Mouse (Mus musculus) adrenal gland, adult 8-10 months (tissue): ENCODE results near the gene Henmt1. TPM values are rescaled to one million over a fixed set of nuclear protein-coding genes. Genes with fewer than 3 reads are reported as not detected.

Experiments
- DNase-seq: peaks from one replicate; pipeline ENCODE4 v3.0.0; 2022
- total RNA-seq, 4 experiments: library from RNA; stranded (reverse); gene quantifications; 2 replicates each; pipeline ENCODE4 v1.2.4; 2022

Henmt1 gene
- total RNA-seq, 4 experiments from 2014 or later, result 0.17 TPM; not detected in 3

- DNase-seq, result no peak
Observed at GRCm38 (mm10) chr3:108940996-108941395, 1.3 kb downstream of the Henmt1 start.

- no peak for DNase-seq
Observed at GRCm38 (mm10) chr3:108957976-108958375, 18.3 kb downstream of the Henmt1 start.

GRCm38 (mm10) chr3:108959680-108960295 is 20.1 kb downstream of the Henmt1 start:
- no peak for DNase-seq

- DNase-seq, result no peak
Observed at GRCm38 (mm10) chr3:108961226-108961625, 21.6 kb downstream of the Henmt1 start.

- DNase-seq, result no peak
Observed at GRCm38 (mm10) chr3:108961655-108962054, 22.0 kb downstream of the Henmt1 start.

- DNase-seq, result no peak
Observed at GRCm38 (mm10) chr3:108963278-108963677, 23.6 kb downstream of the Henmt1 start.

GRCm38 (mm10) chr3:108963776-108964175 is 24.1 kb downstream of the Henmt1 start:
- no peak for DNase-seq

GRCm38 (mm10) chr3:108964361-108965044 is 24.8 kb downstream of the Henmt1 start:
- no peak for DNase-seq

GRCm38 (mm10) chr3:108966051-108966450 is 26.4 kb downstream of the Henmt1 start:
- DNase-seq, result no peak

GRCm38 (mm10) chr3:108973980-108974660 is 34.4 kb downstream of the Henmt1 start:
- DNase-seq, result no peak

- DNase-seq, result no peak
Observed at GRCm38 (mm10) chr3:108974920-108975485, 35.3 kb downstream of the Henmt1 start.

GRCm38 (mm10) chr3:108977340-108978030 is 37.8 kb downstream of the Henmt1 start:
- DNase-seq, result no peak

GRCm38 (mm10) chr3:108981946-108982345 is 42.3 kb downstream of the Henmt1 start:
- no peak for DNase-seq

- no peak for DNase-seq
Observed at GRCm38 (mm10) chr3:108983989-108984388, 44.3 kb downstream of the Henmt1 start.

GRCm38 (mm10) chr3:108986534-108986933 is 46.9 kb downstream of the Henmt1 start:
- DNase-seq, result no peak

GRCm38 (mm10) chr3:108987009-108987659 is 47.5 kb downstream of the Henmt1 start:
- no peak for DNase-seq

GRCm38 (mm10) chr3:108989971-108990548 is 50.4 kb downstream of the Henmt1 start:
- DNase-seq, result no peak

- no peak for DNase-seq
Observed at GRCm38 (mm10) chr3:108994477-108994876, 54.8 kb downstream of the Henmt1 start.

- DNase-seq, result no peak
Observed at GRCm38 (mm10) chr3:108995379-108995778, 55.7 kb downstream of the Henmt1 start.

GRCm38 (mm10) chr3:108997284-108997683 is 57.6 kb downstream of the Henmt1 start:
- DNase-seq, result peak; percentile 18

GRCm38 (mm10) chr3:108997762-108998161 is 58.1 kb downstream of the Henmt1 start:
- no peak for DNase-seq

- no peak for DNase-seq
Observed at GRCm38 (mm10) chr3:108999173-108999572, 59.5 kb downstream of the Henmt1 start.
